Mouse (Mus musculus): ENCODE results near the gene Cdca5.
"Not testable (repeated sequence)": the region's sequence is repeated elsewhere in the genome, so short reads cannot be mapped to it uniquely, and the experiment has no call there.

Cdca5 gene

GRCm38 (mm10) chr19:6104476-6104875 is 19.7 kb downstream of the Cdca5 start:
- DNase-seq (ENCODE audit: low read depth), result no peak

GRCm38 (mm10) chr19:6105586-6105985 is 20.8 kb downstream of the Cdca5 start, which contains the start of gene Naaladl1:
Gene Naaladl1 (plus strand): TSS chr19:6105782.
- DNase-seq (ENCODE audit: low read depth), result no peak

GRCm38 (mm10) chr19:6113116-6113515 is 28.3 kb downstream of the Cdca5 start:
- no peak for DNase-seq (ENCODE audit: low read depth)

- DNase-seq (ENCODE audit: low read depth), result no peak
Measured at GRCm38 (mm10) chr19:6116113-6116850, 31.5 kb downstream of the Cdca5 start.

- DNase-seq (ENCODE audit: low read depth), result no peak
Measured at GRCm38 (mm10) chr19:6117346-6117985, 32.7 kb downstream of the Cdca5 start.

- DNase-seq (ENCODE audit: low read depth), result peak; percentile 93
Measured at GRCm38 (mm10) chr19:6117986-6118676, 33.3 kb downstream of the Cdca5 start, which contains the start of gene Sac3d1. Gene Sac3d1 (minus strand): TSS chr19:6118650.

- no peak for DNase-seq (ENCODE audit: low read depth)
Measured at GRCm38 (mm10) chr19:6118677-6119185, 33.9 kb downstream of the Cdca5 start.

GRCm38 (mm10) chr19:6121761-6122160 is 37.0 kb downstream of the Cdca5 start:
- no peak for DNase-seq (ENCODE audit: low read depth)

GRCm38 (mm10) chr19:6123330-6123729 is 38.5 kb downstream of the Cdca5 start:
- DNase-seq (ENCODE audit: low read depth), result no peak

GRCm38 (mm10) chr19:6124898-6125297 is 40.1 kb downstream of the Cdca5 start:
- no peak for DNase-seq (ENCODE audit: low read depth)

- peak; percentile 90 for DNase-seq (ENCODE audit: low read depth)
Measured at GRCm38 (mm10) chr19:6126289-6126688, 41.5 kb downstream of the Cdca5 start.

- peak; percentile 32 for DNase-seq (ENCODE audit: low read depth)
Measured at GRCm38 (mm10) chr19:6126789-6127580, 42.2 kb downstream of the Cdca5 start.

GRCm38 (mm10) chr19:6127760-6128341 is 43.1 kb downstream of the Cdca5 start, which contains the start of gene Snx15:
Gene Snx15 (minus strand): TSS chr19:6128304.
- peak; percentile 98 for DNase-seq (ENCODE audit: low read depth)

GRCm38 (mm10) chr19:6130414-6131128 is 45.8 kb downstream of the Cdca5 start:
- not testable (repeated sequence) for DNase-seq (ENCODE audit: low read depth)

GRCm38 (mm10) chr19:6132171-6132827 is 47.5 kb downstream of the Cdca5 start:
- no peak for DNase-seq (ENCODE audit: low read depth)

GRCm38 (mm10) chr19:6133197-6133596 is 48.4 kb downstream of the Cdca5 start:
- not testable (repeated sequence) for DNase-seq (ENCODE audit: low read depth)

- no peak for DNase-seq (ENCODE audit: low read depth)
Measured at GRCm38 (mm10) chr19:6136397-6136796, 51.6 kb downstream of the Cdca5 start.

GRCm38 (mm10) chr19:6139701-6140100 is 54.9 kb downstream of the Cdca5 start:
- peak; percentile 30 for DNase-seq (ENCODE audit: low read depth)

- DNase-seq (ENCODE audit: low read depth), result no peak
Measured at GRCm38 (mm10) chr19:6140374-6140677, 55.5 kb downstream of the Cdca5 start.

- peak; percentile 97 for DNase-seq (ENCODE audit: low read depth)
Measured at GRCm38 (mm10) chr19:6140678-6141393, 56.1 kb downstream of the Cdca5 start, which contains the start of gene Batf2. Gene Batf2 (plus strand): TSS chr19:6140983.
